Comparison of ENCODE assay signal across 15 mouse cellular contexts in the genomic region with DNA sequence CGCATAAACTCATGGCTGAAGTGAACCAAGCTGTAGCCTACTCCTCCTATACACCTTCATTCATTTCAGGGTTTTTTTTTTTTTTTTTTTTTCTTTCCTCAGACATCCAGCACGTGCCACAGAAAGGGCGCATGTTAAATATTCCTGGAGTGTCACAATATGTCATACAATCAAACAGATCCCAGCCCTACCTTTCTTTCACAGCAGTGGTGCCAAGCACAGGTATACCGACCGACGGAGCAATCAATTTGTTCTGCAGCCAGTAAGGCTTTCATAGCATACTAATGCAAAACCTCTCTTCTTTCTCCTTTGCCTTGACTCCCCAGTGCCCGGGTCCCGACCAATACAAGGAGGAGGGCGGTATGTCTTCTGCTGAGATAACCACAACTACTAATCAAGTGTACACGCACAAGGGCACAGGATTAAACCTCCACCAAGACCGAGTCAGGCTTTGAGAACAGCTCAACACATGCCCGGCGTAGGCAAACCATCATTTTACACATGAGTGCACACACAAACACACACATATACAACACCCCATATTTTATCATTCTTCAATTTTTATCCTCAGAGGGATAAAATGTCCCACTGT. TPM values are rescaled to one million over a fixed set of nuclear protein-coding genes. Genes with fewer than 3 reads are reported as not detected.
DNase-seq lines count a peak whose midpoint lies in the region; ATAC-seq and TF ChIP-seq lines count a peak whose summit lies in the region.
"Had no signal": no experiment of that assay in that cellular context is flagged by ENCODE, and none has a peak within 500 bp of the region (broad histone marks: within the 10 kb centered on the region; RNA-seq: fewer than 3 reads in every experiment).

No protein-coding gene starts in this region.

- peak overlapping the region; percentile 53 for H3K27ac ChIP-seq in neural tube, embryonic 13.5 days (replicated peaks)
- no peak overlapping the region for H3K27ac ChIP-seq in forebrain, embryonic 14.5 days (ENCODE audit: low read depth, low read length)
- peak overlapping the region; percentile 78 for H3K27ac ChIP-seq in liver, embryonic 12.5 days
- H3K27ac ChIP-seq in midbrain, postnatal 0 days (ENCODE audit: low read depth, low read length), result no peak overlapping the region
- H3K27ac ChIP-seq: heart, adult 2 months had no signal

- no peak overlapping the region for H3K9ac ChIP-seq in neural tube, embryonic 13.5 days
- H3K9ac ChIP-seq in forebrain, embryonic 14.5 days (ENCODE audit: low read length), result no peak overlapping the region
- H3K9ac ChIP-seq in liver, embryonic 12.5 days, result peak overlapping the region; percentile 42; the same call in 1 of the 2 replicates
- no peak overlapping the region for H3K9ac ChIP-seq in midbrain, postnatal 0 days (replicated peaks; ENCODE audit: low read length, poor library complexity, severe bottlenecking)
- H3K9ac ChIP-seq: kidney, embryonic 15.5 days had no signal

- no peak for ATAC-seq in neural tube, embryonic 13.5 days (ENCODE audit: low read depth)
- 0 out of 2 replicates have a peak, but pooled peaks have one; percentile 2 for ATAC-seq in forebrain, embryonic 14.5 days
- peak; percentile 62 for ATAC-seq in liver, embryonic 12.5 days
- ATAC-seq in midbrain, postnatal 0 days (ENCODE audit: low FRiP score), result 0 out of 2 replicates have a peak, but pooled peaks have one; percentile 41
- ATAC-seq: CD4-positive, CD25-positive, alpha-beta regulatory T cell, adult 4 months; Patski had no signal

- no peaks in the 10 kb centered on the region for H3K27me3 ChIP-seq in neural tube, embryonic 13.5 days
- H3K27me3 ChIP-seq in forebrain, embryonic 14.5 days (replicated peaks; ENCODE audit: control insufficient read depth, insufficient read depth, low read length), result no peaks in the 10 kb centered on the region
- H3K27me3 ChIP-seq in liver, embryonic 12.5 days (replicated peaks), result no peaks in the 10 kb centered on the region
- no peaks in the 10 kb centered on the region for H3K27me3 ChIP-seq in midbrain, postnatal 0 days (ENCODE audit: insufficient read depth, low read length)
- H3K27me3 ChIP-seq: kidney, embryonic 15.5 days; Patski had no signal

- H3K36me3 ChIP-seq in neural tube, embryonic 13.5 days, result no peaks in the 10 kb centered on the region
- H3K36me3 ChIP-seq in forebrain, embryonic 14.5 days (ENCODE audit: control insufficient read depth, insufficient read depth, low read length), result no peaks in the 10 kb centered on the region
- H3K36me3 ChIP-seq in liver, embryonic 12.5 days, result peaks cover 10% of the 10 kb centered on the region; the same call in 1 of the 2 replicates
- no peaks in the 10 kb centered on the region for H3K36me3 ChIP-seq in midbrain, postnatal 0 days (ENCODE audit: insufficient read depth, low read length)

- no peak overlapping the region for H3K4me3 ChIP-seq in neural tube, embryonic 13.5 days
- no peak overlapping the region for H3K4me3 ChIP-seq in forebrain, embryonic 14.5 days (ENCODE audit: low read depth, low read length)
- H3K4me3 ChIP-seq in liver, embryonic 12.5 days, result peak overlapping the region; percentile 25; the same call in 1 of the 2 replicates
- no peak overlapping the region for H3K4me3 ChIP-seq in midbrain, postnatal 0 days (ENCODE audit: low read depth, low read length)
- H3K4me3 ChIP-seq: heart, adult 2 months; kidney, embryonic 15.5 days; myocyte had no signal

- H3K4me1 ChIP-seq in neural tube, embryonic 13.5 days (replicated peaks), result peaks cover 54% of the 10 kb centered on the region
- peaks cover 37% of the 10 kb centered on the region for H3K4me1 ChIP-seq in forebrain, embryonic 14.5 days (ENCODE audit: control insufficient read depth, insufficient read depth, low read length)
- H3K4me1 ChIP-seq in liver, embryonic 12.5 days, result peaks cover 97% of the 10 kb centered on the region
- peaks cover 16% of the 10 kb centered on the region for H3K4me1 ChIP-seq in midbrain, postnatal 0 days (ENCODE audit: insufficient read depth, low read length)

- TF ChIP-seq CTCF in midbrain, postnatal 0 days (IDR thresholded peaks at IDR 0.05), result no peak

- H3K4me2 ChIP-seq in neural tube, embryonic 13.5 days, result 0 out of 2 replicates have a peak overlapping the region, but pooled peaks have one; percentile 5
- no peak overlapping the region; the same call in 1 of the 2 replicates for H3K4me2 ChIP-seq in forebrain, embryonic 14.5 days (ENCODE audit: low read length)
- peak overlapping the region; percentile 52 for H3K4me2 ChIP-seq in liver, embryonic 12.5 days
- peak overlapping the region; percentile 19; the same call in 1 of the 2 replicates for H3K4me2 ChIP-seq in midbrain, postnatal 0 days (ENCODE audit: low read depth, low read length, poor library complexity, severe bottlenecking)
- H3K4me2 ChIP-seq: kidney, embryonic 15.5 days had no signal

- no peaks in the 10 kb centered on the region for H3K9me3 ChIP-seq in neural tube, embryonic 13.5 days
- H3K9me3 ChIP-seq in forebrain, embryonic 14.5 days (replicated peaks; ENCODE audit: control insufficient read depth, low read length), result no peaks in the 10 kb centered on the region
- H3K9me3 ChIP-seq in liver, embryonic 12.5 days (replicated peaks), result no peaks in the 10 kb centered on the region
- no peaks in the 10 kb centered on the region for H3K9me3 ChIP-seq in midbrain, postnatal 0 days (ENCODE audit: low read length)
- H3K9me3 ChIP-seq: kidney, embryonic 15.5 days had no signal

- WGBS in neural tube, embryonic 13.5 days, result 66% methylated on average over 13 of the region's 13 CpGs
- 24% methylated on average over 13 of the region's 13 CpGs for WGBS in forebrain, embryonic 14.5 days
- 51% methylated on average over 13 of the region's 13 CpGs for WGBS in liver, embryonic 12.5 days (ENCODE audit: insufficient replicate concordance)
- WGBS in midbrain, postnatal 0 days, result 37% methylated on average over 13 of the region's 13 CpGs

- DNase-seq in neural tube, embryonic 10.5 days (ENCODE audit: extremely low spot score, low spot score), result no peak
- DNase-seq in forebrain, embryonic 14.5 days (ENCODE audit: low spot score), result no peak
- DNase-seq in midbrain, postnatal 0 days (ENCODE audit: low spot score), result no peak
- DNase-seq in right cerebral cortex, postnatal 14 days, result no peak
- no peak for DNase-seq in embryo, embryonic 10.5 days (ENCODE audit: low spot score)
- DNase-seq in kidney, postnatal 14 days, result no peak
- DNase-seq: cerebellum, adult 9-11 months; heart, adult 2 months; thymus, adult 18-20 months had no signal

RNA-seq across cellular contexts. Expression of a gene that starts 55.2 kb away (rescaled TPM):
- polyA plus RNA-seq in neural tube, embryonic 13.5 days (2015; fragmentation: Nextera tagmentation; extraction: Ambion mirVana), result 32.8 and 38.0 TPM in 2 replicates
- polyA plus RNA-seq in forebrain, embryonic 14.5 days (2014; fragmentation: Nextera tagmentation; extraction: Ambion mirVana), result 16.5 and 24.0 TPM in 2 replicates
- polyA plus RNA-seq in liver, embryonic 12.5 days (2016; fragmentation: Nextera tagmentation; extraction: Ambion mirVana), result 32.0 and 32.1 TPM in 2 replicates
- 33.7 and 55.8 TPM in 2 replicates for total RNA-seq in midbrain, postnatal 0 days (2014; rRNA removed)
- 27.2 and 29.5 TPM in 2 replicates for polyA plus RNA-seq in midbrain, postnatal 0 days (2015; fragmentation: Nextera tagmentation; extraction: Ambion mirVana)

Comparison
In these comparisons a context has a peak if more than half of its experiments do, and no peak if none do; other contexts are left out.
1. H3K27ac ChIP-seq: peak in neural tube, embryonic 13.5 days (single experiment) and liver, embryonic 12.5 days (single experiment); none in forebrain, embryonic 14.5 days (single experiment) and midbrain, postnatal 0 days (single experiment).